Mouse (Mus musculus) frontal cortex, adult (tissue): ENCODE results near the gene Prg2.
A peak's percentile ranks its signal among the peaks of the same experiment; 100 is the strongest.

Experiments
- ATAC-seq: cut with Nextera tagmentation; 2 replicates; pipeline ENCODE4 v1.9.2; 2017; ENCODE audit warnings: mild to moderate bottlenecking, moderate library complexity, mixed read lengths; ENCODE audit not compliant: low TSS enrichment

The Prg2 gene

DNA sequence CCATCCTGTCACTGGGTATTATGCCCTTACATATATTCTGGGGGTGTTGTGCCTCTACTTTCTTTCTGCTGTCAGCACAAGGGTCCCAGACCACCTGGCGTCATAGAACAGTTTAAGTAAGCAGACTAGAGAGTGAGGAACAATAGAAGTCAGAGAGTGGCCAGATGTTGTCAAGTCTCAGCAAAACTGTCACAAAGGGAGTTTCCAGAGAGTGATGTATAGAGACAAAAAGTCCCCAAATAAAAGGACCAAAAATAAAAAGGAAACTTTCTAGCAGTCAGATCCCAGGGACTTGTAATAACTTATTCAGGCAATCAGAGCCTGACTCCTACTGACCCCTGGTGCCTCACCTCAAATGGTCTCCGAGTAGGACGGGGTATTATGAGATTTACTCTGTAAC, 18.4 kb upstream of the Prg2 start:
- no peak for ATAC-seq

DNA sequence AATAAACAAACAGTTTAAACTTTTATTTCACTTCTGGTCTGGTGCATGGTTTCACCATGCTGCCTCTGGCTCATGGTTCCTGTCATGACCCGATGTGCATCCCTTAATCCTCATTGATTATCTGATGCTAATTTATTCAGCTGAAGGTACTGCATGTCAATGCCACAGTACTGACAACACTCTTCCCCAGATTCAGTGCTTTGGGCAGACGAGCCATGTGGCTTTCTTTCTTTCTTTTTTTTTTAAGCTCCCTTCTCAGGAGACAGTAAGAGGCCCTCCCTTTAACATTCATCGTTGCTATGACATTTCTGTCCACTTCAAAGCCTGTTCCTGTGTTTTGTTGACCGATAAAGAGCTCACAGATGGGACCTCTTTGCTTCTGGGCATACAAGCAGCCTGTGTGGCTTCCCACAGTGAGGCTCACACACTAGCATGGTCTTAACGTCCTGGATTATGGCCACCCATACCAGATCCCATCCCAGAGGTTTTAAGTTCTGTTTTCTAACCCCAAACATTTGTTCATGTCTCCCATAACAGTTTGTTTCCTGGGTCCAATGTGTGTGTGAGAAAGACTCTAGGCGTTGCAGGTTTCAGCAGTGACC, 17.3 kb upstream of the Prg2 start:
- ATAC-seq = no peak

DNA sequence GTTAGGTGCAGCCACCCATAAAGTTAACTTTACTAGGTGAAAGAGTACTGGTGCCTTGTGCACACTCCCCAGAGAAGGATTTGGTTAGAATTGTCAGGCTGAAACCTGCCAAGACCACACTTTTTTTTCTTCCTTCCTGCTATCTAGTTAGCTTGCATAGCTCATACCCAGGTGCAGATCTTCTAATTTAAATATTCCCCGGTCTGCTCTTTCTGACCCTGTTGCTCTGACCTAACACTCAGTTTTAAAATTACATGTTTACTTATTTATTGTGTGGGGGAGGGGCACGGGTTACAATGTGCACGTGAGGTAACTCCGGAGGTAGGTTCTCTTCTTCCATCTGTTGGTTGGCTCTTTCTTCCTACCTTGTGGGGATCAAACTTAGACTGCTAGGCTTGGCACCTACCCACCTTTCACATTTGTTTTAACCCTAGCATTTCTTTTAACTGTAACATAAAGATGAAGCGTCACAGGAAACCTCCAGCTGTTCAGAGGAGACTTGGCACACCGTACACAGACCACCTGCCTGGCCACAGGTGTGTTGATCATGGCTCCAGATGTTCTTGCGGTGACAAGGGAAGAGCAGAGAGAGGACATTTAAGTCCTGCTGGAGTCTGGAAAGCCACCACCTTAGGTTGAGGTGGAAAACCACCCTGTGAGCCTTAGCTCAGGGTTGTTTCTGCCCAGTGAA, 16.0 kb upstream of the Prg2 start:
- no peak for ATAC-seq

DNA sequence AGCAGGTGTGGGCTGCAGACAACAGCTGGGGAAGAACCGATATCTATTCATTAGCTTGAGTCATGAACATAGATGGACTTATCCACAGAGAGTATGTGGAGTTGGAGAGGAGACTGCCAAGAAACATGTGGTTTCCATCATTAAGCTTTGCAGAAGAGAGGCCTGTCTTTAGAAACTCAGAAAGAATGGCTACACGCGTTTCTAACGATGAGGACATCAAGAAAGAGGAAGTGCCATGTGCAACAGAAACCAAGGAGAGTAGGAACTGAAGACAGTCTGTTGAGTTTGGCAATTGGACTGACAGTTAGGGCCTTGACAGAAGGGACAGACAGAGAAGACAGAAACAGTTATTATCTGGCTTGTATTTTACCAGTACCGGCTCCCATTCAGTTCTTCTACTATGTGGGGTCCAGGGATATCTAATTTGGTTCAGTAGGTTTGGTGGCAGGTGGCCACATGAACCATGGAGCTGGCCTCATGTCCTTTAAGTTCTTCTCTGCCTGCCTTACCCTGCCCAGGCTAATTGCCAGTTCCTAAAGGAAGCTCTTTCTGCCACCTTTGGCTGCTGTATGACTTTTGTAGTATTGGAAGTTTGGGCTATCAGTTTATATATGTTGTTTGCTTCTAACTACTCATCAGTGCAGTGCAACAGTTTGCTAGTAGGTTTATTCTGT, 12.8 kb upstream of the Prg2 start:
- no peak for ATAC-seq

DNA sequence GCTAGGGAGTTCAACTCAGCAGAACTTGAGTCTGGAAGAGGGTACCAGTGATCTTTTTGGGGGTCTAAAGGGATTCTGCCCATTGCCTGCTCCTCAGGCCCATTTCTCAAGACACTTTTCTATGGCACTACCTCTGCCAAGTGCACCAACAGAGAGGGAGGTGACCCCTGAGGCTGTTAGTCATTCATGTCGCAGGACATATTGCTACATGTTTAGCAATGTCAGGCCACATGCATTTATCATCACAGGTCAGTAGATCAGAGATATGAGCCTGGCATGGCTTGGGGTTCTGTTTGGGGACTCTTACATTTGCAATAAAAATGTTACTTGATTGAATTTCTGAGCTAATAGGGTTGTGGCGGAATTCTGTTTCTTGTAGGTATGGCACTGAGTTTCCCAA, 4.7 kb upstream of the Prg2 start:
- ATAC-seq = no peak

DNA sequence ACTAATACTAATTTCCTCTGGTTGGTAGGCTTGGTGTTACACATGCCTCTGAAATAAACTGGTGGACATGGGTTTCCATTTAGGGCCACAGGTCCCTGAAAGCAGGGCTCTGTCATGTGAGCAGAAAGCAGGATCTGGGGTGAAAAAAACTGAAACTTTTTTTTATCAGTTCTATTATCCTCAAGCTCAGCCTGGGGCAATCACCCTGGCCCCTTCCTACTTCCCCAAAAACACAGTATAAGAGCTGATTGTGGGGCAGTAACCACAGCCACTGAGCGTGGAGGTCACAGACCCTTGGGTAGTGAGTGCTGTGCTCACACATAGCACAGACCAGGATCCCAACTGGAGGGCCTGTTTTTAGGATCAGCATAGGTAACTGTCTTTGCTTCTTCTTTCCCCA, 7.7 kb downstream of the Prg2 start, which contains the start of gene Prg3:
Prg3 (plus strand) TSS at position 286 of the 400 bp plus-strand sequence.
- no peak for ATAC-seq

DNA sequence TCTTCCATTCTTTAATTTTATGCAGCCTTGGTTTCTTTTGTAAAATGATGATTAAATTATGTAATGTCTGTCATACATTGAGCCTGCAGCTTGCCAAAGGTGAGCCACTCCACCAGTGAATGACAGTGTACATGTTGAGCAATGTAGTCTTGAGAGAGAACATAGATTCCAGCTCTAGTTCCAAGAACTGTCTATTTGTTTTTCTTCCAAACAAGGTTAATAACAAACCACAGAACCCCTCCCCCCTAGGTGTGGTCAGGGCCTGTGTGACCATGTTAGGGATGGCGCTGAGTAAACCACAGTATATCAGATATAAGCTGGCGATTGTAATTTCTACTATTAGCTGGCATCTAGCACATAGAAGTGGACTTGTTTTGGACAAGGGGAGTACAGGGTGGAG, 16.1 kb downstream of the Prg2 start:
- ATAC-seq = no peak

DNA sequence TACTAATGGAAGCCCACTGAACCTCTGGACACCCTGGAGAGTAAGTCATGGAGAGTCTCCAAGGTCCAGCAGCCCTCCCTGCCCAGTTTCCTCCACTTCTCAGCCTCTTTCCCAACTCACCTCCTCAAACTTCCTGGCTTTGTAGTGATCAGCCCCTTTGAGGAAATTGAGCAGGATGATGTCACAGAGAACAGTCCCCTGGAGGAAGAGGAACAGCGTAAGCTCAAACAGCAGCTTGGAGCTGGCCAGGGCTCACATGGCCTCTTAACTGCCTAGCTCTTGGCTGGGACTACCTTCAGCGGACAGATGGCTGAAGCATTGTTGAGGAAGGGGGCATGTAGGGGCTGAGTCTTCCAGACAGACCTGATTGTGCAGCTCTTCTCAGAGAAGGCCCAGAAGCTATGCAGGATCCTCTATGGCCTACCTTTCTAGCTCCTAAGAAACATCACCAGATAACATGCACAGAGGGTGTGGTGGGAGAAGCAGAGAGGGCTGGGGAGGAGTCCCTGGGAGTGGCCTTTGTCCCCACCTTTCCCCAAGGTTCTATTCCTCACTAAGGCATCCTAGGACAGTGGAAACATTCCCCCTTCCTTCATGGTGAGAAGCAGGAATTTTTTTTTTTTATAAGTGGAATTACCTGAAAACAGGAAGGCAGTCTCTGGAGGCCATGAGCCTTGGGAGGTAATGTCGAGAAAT, 19.4 kb downstream of the Prg2 start:
- no peak for ATAC-seq

DNA sequence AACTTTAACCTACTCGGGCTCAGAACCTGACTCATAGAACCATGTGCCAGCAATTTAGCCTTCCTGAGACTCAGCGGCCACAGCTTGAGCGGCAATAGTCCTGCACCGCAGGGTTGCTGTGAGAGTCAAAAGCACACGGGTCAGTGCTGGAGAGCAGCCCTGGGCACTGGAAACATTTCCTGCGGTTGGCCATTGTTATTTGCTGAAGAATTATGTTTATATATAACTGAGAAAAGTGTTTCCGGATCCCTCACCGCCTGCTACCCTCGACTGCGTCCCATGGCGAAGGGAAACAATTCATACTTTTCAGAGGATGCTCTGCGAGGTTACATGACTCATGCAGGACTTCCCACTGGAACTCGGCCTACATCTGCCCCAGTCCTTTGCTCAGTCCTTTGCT, 21.2 kb downstream of the Prg2 start:
- no peak for ATAC-seq

DNA sequence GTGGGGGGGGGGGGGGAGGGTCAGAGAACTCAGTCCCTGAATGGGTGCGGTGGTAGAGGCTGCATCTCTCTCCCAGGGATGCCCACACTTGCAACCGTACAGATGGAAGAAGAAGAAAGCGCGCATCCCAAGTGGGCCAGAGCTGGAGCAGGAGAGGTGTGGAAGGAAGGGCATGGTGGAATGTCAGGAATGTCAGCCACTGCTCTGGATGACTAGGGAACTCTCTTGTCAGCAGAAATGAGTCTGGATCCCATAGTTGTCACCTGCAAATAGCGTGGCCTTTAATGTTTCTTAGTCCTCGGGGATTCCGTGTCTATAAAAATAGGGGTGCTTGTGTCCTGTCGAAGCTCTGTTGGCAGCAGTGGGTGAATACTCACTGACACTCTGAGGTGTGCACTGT, 22.3 kb downstream of the Prg2 start:
- no peak for ATAC-seq

DNA sequence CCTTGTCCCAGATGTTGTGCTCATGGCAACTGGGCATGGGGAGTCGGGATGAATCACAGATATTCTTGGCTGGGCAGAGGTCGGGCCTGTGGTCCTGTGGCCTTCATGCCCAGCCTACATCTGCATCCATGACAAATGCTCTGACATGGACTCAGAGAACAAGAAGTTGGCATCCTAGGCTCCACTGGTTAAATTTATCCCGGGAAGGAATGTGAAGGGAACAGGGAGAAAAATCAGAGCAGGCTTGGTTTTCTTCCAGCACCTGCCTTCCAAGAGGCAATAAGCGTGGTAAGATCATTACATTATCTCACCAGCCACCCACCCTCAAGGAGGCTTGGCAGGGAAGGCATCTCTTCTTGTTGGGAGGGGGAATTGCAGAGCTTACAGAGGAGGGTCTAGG, 24.1 kb downstream of the Prg2 start:
- ATAC-seq = peak; percentile 95

DNA sequence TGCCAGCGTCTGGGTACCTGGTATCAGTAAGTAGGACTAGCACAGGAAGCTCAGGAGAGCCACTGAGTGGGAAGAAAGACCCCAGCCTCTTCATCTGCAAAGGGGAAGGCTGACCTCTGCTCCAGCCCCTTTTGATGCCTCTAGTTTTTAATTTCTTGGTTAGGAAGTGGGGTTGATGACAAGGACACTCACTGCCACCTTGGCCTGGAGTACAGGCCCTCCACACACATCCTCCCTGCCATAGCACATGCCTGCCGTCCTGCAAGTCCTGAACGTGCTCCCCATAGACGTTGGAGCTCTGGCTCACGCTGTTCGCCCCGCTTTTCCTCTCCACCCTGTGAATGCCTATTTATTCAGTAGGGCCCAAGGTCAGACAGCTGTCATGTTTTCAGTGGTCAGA, 26.3 kb downstream of the Prg2 start:
- no peak for ATAC-seq

DNA sequence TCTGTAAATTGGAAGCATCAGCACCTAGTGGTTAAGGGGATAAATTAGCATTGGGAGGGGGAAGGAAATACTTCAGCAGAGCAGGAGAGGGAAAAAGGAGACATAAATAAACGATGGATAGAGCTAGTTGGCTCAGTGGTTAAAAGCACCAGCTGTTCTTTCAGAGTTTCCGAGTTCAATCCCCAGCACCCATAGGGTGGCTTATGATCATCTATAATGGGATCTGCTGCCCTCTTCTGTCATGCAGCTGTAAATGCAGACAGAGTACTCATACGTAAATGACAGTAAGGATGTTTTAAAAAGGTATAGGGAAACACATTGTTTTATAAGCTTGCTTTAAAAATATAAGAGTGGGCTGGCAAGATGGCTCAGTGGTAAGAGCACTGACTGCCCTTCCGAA, 27.5 kb downstream of the Prg2 start:
- peak; percentile 48 for ATAC-seq

DNA sequence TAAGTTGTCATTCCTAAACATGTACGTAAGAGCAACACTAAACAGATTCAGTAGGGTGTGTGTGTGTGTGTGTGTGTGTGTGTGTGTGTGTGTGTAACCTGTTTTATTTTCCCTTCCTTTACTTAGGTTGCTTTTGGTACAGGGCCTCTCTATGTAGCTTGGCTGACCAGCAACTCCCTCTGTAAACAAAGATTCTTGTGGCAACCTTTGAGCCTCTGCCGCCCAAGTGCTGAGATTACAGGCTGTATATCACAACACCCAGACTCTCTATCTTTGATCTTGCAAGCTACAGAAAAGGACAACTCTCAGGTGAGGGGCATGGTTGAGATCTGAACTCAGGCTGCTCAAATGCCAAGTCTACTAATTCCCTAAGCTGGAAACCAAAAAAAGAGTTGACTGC, 29.0 kb downstream of the Prg2 start:
- ATAC-seq = no peak

DNA sequence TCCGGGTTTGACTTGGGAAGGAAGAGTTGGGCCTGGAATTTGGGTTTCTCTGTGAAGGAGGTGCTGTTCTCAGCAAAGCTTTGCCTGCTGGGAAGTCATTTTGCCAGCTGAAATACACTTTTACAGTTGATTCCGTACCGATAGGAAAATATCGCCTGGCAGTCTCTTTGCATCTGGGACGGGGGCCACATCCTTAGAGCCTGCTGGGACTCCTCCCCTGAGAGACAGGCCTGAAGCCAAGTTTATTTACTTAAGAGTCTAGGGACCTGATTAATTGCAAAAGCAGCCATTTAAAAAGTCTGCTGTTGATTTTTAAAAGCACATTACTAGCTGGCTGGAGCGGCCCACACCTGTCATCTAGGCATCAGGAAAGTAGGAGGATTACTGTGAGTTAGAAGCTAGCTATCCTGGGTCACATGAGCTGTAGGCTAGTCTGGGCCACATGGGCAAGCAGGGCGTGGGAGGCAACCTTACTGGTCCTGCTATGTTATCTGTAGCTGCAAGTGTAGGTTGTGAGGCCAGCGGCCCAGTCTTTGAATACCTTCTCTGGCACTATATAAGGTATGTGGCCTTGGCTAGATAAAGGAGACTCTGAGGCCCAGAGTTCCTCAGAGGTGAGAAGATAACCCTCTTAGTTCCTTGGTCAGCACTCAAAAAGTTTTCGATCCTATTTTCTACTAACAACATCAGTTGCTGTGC, 31.8 kb downstream of the Prg2 start:
- ATAC-seq = 0 out of 2 replicates have a peak, but pooled peaks have one; percentile 11

DNA sequence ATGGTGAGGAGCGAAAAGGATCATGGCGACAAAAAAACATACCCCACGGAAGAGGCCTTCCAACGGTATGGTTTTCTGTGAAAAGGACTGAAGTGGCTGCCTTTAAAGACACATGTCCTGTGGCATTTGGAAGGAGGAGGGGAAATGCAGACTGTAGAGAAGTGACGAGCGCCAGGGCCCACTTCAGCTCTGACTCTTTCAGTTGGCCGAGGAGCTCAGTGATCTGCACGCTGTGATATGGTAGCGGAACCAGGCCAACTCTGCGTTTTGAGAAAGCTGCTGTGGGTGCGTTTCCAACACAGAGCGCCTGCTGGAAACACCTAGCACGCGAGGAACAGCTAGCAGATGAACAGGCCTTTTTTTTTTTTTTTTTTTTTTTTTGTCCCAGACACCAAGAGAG, 32.4 kb downstream of the Prg2 start:
- ATAC-seq = peak; percentile 60

DNA sequence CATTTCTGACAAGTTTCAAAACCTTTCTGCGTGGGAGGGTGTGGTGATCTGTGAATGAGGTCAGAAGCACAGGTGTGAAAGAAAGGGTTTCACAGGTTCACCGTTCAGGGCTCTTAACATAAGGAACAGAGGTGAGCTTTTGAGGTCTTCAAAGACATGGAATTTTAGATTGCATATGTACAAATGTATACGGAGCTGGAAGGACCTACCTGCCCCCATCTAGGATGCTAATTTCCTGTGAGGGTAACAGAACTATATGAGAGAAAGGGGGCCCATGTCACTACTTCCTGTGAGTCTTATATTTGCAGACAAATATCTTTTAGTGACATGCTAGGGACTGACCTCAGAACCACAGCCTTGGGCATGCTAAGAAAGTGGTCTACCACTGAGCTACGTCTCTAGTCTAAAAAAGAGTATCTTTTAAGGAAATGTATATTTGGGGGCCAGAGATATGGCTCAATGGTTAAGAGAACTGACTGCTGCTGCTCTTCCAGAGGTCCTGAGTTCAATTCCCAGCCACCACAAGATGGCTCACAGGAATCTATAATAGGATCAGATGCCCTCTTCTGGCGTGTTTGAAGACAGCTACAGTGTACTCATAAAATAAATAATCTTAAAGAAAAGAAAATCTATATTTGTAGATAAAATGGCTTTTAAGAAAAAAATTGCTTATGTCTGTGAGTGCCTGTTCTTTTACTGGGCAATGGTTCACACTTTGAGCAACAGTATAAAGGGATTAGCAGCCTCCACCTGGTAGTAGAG, 33.7 kb downstream of the Prg2 start:
- ATAC-seq = no peak

DNA sequence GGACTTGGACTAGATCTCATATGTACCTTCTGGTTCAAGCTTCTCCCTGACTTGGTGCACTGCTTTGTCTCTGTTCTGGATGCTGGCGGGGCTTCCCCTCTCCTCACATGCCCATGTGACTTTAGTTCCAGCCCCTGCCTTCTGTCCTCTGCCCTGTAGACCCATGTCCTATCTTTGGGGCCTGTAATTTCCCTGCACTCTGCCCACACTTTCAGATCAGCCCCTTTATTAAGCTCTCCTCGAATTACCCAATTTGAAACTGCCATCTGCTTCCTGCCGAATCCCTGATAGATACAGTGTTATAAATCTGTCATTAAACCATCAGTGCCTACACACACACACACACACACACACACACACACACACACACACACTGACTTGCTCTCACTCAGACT, 34.3 kb downstream of the Prg2 start:
- no peak for ATAC-seq

DNA sequence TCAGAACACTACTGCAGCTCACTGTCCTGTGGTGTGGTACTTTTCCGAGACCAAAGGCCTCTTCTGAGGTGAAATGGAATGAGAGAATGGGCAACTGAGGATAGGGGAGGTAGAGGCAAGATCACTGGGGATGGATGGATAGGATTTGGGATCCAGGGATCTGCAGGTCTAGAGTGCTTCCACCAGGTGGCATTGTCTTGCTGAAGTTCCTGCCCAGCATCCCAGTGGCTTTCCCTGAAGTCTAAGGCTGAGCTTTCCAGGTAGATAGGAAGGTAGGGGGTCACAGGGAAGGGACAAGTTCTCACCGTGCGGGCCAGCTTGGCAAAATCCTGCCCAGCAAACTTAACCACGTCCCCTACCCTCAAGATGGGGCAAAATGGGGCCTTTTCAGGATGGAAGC, 41.8 kb downstream of the Prg2 start:
- ATAC-seq = peak; percentile 98

DNA sequence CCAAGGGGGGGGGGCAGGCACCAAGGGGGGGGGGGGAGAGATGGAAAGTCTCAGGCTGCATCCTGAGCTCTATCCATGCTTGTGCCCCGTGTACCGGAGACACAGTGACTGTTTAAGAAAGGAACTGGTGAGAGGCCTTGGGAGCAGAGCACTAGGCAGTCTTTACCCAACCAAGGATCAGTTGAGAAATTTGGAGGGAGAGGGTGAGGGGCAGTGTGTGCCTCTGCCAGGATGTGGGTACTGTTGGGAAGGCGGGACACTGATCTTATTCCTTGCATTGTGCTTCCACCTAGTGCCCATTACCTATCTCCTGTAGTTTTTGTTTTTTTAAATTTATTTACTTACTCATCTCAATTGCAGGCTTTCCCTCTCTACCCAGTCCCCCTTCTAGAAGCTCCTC, 45.9 kb downstream of the Prg2 start:
- no peak for ATAC-seq

DNA sequence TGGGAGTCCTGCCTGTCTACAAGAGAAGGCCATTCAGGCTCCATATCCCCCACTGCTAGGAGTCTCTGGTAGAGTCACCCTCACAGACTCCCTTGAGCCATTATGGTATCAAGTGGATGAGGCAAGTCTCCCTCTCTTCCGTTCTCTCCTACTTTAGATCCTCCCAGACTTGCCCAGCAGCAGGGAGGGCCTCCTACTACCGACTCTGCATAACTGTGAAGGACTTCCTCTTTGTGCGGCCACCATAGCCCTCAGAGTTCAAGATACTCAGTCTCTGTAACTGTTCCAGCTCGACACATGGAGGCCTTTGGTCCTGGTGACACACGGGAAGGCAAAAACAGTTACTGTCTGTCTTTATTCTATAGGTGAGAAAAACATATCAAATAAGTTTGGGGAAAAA, 47.0 kb downstream of the Prg2 start:
- no peak for ATAC-seq
